Mouse (Mus musculus) ZHBTc4 (cell line): ENCODE data around the gene Cryl1.

ENCODE experiments used
- DNase-seq: peaks from one replicate; pipeline ENCODE4 v3.0.0-alpha.2; 2011; ENCODE audit warnings: low read depth, low spot score

Cryl1 gene

GRCm38 (mm10) chr14:57372348-57373102 lies 25.8 kb downstream of the Cryl1 start:
- peak; percentile 81 for DNase-seq

DNA sequence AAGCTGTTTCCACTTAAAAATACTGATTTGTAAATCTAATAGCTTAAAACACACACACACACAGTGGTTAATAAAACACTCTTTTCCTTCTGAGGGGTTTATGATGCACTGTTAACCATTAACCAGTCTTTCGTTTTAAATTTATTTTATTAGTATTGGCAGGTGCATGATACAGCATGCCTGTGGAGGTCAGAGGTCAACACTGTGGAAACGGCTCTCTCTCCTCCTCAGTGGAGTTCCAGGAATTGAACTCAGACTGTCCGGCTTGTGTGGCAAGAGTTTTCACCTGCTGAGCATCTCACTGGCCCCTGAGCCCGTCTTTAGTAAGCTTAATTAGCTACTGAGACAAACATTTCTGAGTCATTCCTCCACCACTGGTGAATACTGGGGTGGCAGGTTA lies 31.0 kb downstream of the Cryl1 start:
- no peak for DNase-seq

GRCm38 (mm10) chr14:57366724-57367123 lies 31.6 kb downstream of the Cryl1 start:
- DNase-seq: no peak

DNA sequence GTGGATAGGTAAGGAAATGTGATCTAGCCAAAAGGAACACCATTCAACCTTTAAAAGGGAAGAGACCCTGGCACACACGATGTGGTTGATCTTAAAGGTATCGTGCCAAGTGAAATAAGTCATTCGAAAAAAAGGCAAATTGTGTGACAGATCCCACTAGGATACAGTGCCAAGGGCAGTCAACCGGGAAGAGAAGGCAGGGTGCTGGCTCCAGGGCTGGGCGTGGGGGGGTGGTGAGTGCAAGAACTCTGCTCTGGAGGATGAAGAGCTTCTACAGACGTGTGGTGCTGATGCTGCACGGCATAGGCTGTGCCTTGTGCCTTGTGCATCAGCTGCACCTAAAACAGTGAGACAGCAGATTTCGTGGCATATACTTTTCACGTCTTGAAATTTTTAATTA lies 33.0 kb downstream of the Cryl1 start:
- no peak for DNase-seq

- DNase-seq: no peak
Observed at GRCm38 (mm10) chr14:57363833-57364232, 34.5 kb downstream of the Cryl1 start.

DNA sequence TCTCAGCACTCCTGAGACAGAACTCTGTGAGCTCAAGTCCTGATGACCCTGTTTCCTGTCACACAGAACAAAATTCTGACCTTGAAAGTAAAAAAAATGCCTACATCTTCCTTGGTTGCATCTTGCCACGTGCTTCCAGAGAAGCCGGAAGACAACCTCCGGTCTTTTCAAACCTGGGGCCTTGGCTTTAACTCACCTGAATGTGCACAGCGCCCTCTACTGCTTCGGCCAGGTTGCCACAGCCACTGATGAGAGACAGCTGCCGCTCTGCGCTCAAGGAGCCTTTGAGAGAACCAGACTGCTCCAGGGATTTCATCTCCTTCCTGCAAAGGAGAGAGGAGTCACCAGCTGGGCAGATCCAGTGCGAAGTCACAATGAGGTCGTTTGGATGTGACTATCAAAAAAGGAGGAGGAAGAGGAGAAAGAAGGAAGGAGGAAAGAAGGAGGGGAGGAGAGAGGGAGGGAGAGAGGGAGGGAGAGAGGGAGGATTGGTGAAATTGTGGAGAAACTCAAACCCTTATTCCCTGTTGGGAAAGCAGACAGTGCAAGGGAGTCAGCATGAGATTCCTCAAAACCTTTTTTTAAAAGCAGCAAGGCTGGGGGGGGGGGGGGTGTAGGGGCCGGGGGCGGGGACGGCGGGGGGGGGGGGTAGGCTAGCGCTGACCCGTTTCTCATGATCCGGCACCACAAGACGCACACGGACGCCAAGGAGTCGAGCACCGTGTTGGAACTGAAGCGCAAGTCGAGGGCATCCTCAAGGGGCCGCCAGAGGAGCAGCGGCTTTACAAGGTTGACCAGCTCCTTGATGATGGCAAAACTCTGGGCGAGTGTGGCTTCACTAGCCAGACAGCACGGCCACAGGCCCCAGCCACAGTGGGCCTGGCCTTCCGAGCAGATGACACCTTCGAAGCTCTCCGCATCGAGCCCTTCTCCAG lies 35.3 kb downstream of the Cryl1 start:
- DNase-seq: peak; percentile 91

DNA sequence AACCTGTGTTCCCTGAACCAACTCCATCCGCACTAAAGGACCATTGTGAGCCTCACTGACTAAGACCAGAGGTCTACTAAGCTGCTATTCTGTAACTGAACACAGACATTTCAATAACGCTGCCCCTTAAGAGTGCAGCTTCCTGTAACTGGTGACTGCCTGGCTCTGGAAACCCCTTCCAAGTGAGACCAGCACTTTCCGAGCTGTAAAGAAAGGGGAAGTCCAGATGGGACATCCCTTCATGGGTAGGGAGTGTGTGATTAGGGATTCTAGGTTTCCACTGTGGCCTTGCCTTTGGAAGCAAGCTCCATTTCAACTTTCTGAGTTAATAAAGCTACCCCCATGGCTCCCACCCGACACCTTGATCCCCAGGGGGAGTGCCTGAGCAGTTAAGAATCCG lies 41.3 kb downstream of the Cryl1 start:
- DNase-seq: no peak

DNA sequence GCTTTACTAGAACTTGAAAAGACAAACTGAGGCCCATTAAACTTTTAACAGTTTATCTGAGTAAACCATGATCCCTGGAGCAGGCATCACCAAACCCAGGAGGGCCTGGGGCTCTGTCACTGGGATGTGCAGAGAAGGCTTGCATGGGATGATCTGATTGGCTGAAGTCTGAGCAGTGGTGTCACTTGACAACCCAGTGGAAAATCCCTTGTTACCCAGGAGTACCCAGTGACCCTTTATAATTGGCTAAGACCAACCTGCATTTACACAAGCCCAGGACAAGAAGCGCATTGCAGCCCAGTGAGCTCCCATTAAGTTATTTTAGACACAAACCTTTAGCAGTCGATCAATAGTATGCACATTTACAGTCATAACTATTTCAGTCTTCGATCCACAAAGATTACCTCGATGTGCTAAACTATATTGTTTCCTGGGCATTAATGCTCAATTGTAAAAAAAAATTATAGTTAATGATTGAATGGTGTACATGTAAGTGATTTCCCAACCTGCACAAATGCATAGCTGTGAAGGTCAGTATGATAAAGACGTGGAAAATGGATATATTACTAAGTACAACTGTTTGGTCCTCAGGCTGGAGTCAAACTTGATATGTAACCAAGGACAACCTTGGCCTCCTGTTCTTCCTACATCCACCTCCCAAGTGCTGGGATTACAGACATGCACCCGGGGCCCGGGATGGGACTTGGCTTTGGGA lies 46.7 kb downstream of the Cryl1 start:
- DNase-seq: no peak

GRCm38 (mm10) chr14:57349955-57350354 lies 48.4 kb downstream of the Cryl1 start:
- no peak for DNase-seq

DNA sequence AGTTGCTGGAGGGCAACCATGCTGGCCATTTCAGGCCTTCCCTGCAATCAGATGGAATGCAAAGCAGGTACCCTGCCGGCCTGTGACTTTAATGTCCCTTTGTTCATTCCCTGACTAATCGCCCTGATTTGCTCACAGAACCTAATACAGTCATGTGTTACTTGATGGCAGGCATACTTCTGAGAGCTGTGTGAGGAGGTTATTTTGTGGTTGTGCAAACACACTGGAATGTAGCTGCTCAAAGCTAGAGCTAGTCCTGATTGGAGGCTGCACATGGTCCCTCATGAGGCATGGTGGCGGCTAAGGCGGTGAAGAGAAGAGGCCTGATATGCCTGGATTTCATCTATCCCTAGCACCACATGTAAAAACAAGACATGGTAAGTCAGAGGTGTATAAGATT lies 50.2 kb downstream of the Cryl1 start:
- no peak for DNase-seq

- DNase-seq: peak; percentile 30
Observed at GRCm38 (mm10) chr14:57346135-57346534, 52.2 kb downstream of the Cryl1 start.

DNA sequence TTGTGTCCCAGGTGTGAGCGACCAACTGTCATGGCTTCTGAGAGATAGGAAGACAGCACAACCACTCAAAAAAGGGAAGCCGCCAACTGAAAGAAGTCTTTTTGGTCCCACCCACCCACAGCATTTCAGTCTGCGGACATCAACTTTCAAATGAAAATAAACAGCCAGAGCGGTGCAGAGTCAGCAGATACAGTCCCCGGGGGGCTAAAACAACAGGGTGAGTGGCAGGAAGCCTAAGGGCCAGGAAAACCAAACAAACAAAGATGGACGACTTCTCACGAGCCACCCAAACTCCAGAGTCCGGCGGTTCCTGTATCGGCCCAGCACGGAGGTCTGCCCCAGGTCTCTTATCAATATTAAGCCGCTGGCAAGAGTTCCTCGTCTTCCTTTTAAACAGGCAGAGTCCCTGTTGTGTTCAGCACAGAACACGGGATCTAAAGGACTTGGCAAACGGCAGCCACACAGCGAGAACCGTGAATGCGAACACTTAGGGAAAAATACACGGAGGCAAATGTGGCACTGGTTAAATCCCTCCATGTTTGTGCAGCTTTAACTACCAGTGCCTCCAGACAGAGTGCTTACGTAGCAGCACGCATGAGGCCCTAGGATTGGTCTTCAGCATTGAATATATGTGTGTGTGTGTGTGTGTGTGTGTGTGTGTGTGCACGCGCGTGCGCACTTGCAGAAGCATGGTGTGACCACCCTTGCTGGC lies 53.4 kb downstream of the Cryl1 start:
- DNase-seq: peak; percentile 33

- peak; percentile 33 for DNase-seq
Observed at GRCm38 (mm10) chr14:57343057-57343750, 55.1 kb downstream of the Cryl1 start.

DNA sequence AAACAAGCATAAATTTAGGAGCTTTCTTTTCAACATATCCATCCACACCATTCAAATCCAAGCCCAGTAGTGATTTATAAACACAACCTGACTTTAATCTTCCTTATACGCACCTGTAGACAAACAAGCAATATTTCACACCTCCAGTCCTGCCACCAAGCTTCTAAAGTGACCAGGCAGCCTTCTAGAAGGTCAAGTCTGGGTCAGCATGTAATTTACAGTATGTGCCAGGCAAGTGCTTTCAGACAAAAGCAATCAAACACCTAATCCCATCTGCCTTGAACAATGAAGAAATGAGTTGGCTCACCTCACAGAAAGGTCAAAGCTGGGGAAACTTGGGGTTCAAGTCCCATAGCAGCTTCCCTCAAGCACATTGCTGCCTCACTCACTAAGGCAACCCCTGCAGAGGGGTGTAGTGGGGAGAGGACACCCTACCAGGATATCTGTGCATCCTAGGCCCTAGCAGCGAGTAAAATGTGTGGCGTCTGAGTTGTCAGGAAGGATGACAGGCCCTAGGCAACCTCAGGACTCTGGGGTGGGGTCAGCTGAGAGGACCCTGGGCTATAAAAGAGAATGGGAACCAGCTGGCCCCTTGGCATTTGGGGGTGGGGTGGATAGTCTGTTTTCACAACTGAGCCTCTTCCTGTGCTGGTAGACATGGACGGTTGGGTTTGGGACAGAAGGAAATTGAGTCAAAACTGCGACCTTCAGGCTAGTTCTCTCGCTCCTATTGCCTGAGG lies 55.8 kb downstream of the Cryl1 start:
- DNase-seq: peak; percentile 13

DNA sequence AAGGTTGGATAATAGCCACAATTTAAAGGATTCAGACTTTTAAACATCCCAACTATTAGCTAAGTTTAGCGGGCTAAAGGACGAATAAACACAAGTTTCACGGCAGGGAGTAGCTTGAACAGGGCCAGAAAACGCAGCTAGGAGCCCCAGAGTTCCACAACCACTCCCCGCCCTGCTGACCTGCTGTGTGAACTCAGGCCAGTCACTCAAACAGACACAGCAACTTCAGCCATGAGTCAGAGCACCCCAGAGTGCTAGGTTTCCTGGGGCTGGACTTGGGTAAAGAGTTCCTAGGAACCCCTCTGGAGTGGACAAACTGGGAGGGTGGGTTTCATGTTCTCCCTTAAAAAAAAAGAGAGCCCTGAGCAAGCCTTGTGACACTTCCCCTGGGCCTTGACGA lies 59.7 kb downstream of the Cryl1 start:
- no peak for DNase-seq

GRCm38 (mm10) chr14:57334833-57335232 lies 63.5 kb downstream of the Cryl1 start:
- DNase-seq: no peak

DNA sequence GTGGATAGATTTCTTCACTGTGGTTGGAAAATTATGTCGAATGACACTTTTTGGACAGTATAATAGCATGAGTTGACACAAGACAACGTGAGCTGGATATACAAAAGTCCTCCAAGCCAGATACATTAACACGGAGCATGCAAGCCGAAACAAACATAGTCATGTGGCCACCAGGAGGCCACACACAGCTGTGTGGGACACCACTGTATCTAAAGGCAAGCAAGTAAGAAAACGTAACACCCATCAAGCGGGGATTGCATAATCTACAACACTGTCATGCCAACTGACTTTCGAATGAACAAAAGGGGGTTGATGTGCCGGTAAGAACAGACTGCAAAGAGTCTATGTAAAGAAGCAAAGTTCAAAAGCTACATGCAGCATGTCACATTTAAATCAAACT lies 65.8 kb downstream of the Cryl1 start:
- DNase-seq: no peak

DNA sequence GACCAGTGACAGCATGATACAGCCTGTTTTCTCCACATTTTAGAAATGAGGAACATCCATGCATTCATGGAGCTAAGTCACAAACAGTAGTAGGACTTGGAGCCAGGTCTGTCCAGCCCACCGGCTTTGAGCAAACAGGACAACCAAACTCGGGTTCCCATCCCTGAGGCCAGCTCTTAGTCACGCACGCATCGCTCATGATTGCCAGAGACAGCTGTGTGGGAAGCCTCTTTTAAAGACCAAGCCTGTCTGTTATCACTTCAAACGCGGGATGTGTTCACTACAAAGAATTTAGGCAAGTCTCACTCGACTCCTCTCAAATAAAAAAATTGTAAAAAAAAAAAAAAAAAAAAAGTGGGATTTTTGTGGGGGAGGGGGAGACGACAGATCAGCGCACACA lies 67.2 kb downstream of the Cryl1 start:
- no peak for DNase-seq

- DNase-seq: no peak
Observed at GRCm38 (mm10) chr14:57329600-57329999, 68.7 kb downstream of the Cryl1 start.

- DNase-seq: no peak
Observed at GRCm38 (mm10) chr14:57326771-57327170, 71.6 kb downstream of the Cryl1 start.
